Mouse (Mus musculus): ENCODE results near the gene Mfsd2a. TPM values are rescaled to one million over a fixed set of nuclear protein-coding genes. Genes with fewer than 3 reads are reported as not detected.

Mfsd2a gene
- polyA plus RNA-seq, 1 experiment from 2014 or later: 6.6 TPM

GRCm38 (mm10) chr4:122976885-122977284 lies 15.9 kb upstream of the Mfsd2a start:
- no peaks in the 10 kb centered on the region for H3K27me3 ChIP-seq
- H3K9ac ChIP-seq: no peak overlapping the region
- ATAC-seq (ENCODE audit: insufficient number of reproducible peaks, insufficient read depth, low FRiP score, low TSS enrichment): no peak
- no peaks in the 10 kb centered on the region for H3K4me1 ChIP-seq
- no peaks in the 10 kb centered on the region for H3K36me3 ChIP-seq
- no peaks in the 10 kb centered on the region for H3K9me3 ChIP-seq
- WGBS: 75% methylated on average over 4 of the region's 4 CpGs
- no peak overlapping the region for H3K4me3 ChIP-seq
- no peak overlapping the region for H3K4me2 ChIP-seq (replicated peaks)
- no peak overlapping the region for H3K27ac ChIP-seq

GRCm38 (mm10) chr4:122974976-122975520 lies 14.1 kb upstream of the Mfsd2a start:
- WGBS: 84% methylated on average over 5 of the region's 5 CpGs

GRCm38 (mm10) chr4:122972056-122972455 lies 11.1 kb upstream of the Mfsd2a start:
- H3K4me3 ChIP-seq: no peak overlapping the region
- no peak for ATAC-seq (ENCODE audit: insufficient number of reproducible peaks, insufficient read depth, low FRiP score, low TSS enrichment)
- H3K27ac ChIP-seq: no peak overlapping the region
- H3K9me3 ChIP-seq: no peaks in the 10 kb centered on the region
- no peaks in the 10 kb centered on the region for H3K4me1 ChIP-seq
- H3K36me3 ChIP-seq: no peaks in the 10 kb centered on the region
- no peak overlapping the region for H3K4me2 ChIP-seq (replicated peaks)
- no peak overlapping the region for H3K9ac ChIP-seq
- no peaks in the 10 kb centered on the region for H3K27me3 ChIP-seq
- 77% methylated on average over 8 of the region's 8 CpGs for WGBS

More at GRCm38 (mm10) chr4:122974976-122975520, 14.1 kb upstream of the Mfsd2a start:
- Histone ChIP-seq H3K4me3 (no peak overlapping the region), H3K4me1 (no peaks in the 10 kb centered on the region), H3K9me3 (no peaks in the 10 kb centered on the region), H3K9ac (no peak overlapping the region), H3K4me2 (replicated peaks) (no peak overlapping the region), H3K27ac (no peak overlapping the region), H3K36me3 (no peaks in the 10 kb centered on the region), H3K27me3 (no peaks in the 10 kb centered on the region)
- no peak for ATAC-seq (ENCODE audit: insufficient number of reproducible peaks, insufficient read depth, low FRiP score, low TSS enrichment)

- no peaks in the 10 kb centered on the region for H3K27me3 ChIP-seq
- no peak for ATAC-seq (ENCODE audit: insufficient number of reproducible peaks, insufficient read depth, low FRiP score, low TSS enrichment)
- 78% methylated on average over 4 of the region's 4 CpGs for WGBS
- H3K27ac ChIP-seq: no peak overlapping the region
- no peak overlapping the region for H3K9ac ChIP-seq
- no peak overlapping the region for H3K4me2 ChIP-seq (replicated peaks)
- H3K4me1 ChIP-seq: no peaks in the 10 kb centered on the region
- H3K4me3 ChIP-seq: no peak overlapping the region
- no peaks in the 10 kb centered on the region for H3K9me3 ChIP-seq
- H3K36me3 ChIP-seq: no peaks in the 10 kb centered on the region
These were observed 10.7 kb upstream of the Mfsd2a start for GRCm38 (mm10) chr4:122971646-122972045.

GRCm38 (mm10) chr4:122971191-122971590 lies 10.2 kb upstream of the Mfsd2a start:
- Histone ChIP-seq H3K27ac (no peak overlapping the region), H3K27me3 (no peaks in the 10 kb centered on the region), H3K4me3 (no peak overlapping the region), H3K9me3 (no peaks in the 10 kb centered on the region), H3K4me1 (no peaks in the 10 kb centered on the region), H3K36me3 (no peaks in the 10 kb centered on the region), H3K4me2 (replicated peaks) (no peak overlapping the region), H3K9ac (no peak overlapping the region)
- WGBS: 86% methylated on average over 4 of the region's 4 CpGs
- ATAC-seq (ENCODE audit: insufficient number of reproducible peaks, insufficient read depth, low FRiP score, low TSS enrichment): no peak

GRCm38 (mm10) chr4:122968106-122968505 lies 7.1 kb upstream of the Mfsd2a start:
- H3K36me3 ChIP-seq: no peaks in the 10 kb centered on the region
- no peaks in the 10 kb centered on the region for H3K4me1 ChIP-seq
- ATAC-seq (ENCODE audit: insufficient number of reproducible peaks, insufficient read depth, low FRiP score, low TSS enrichment): no peak
- no peak overlapping the region for H3K4me3 ChIP-seq
- no peak overlapping the region for H3K4me2 ChIP-seq (replicated peaks)
- no peak overlapping the region for H3K27ac ChIP-seq
- 76% methylated on average over 4 of the region's 4 CpGs for WGBS
- H3K9ac ChIP-seq: no peak overlapping the region
- H3K27me3 ChIP-seq: no peaks in the 10 kb centered on the region
- no peaks in the 10 kb centered on the region for H3K9me3 ChIP-seq

GRCm38 (mm10) chr4:122962751-122963150 lies 1.8 kb upstream of the Mfsd2a start:
- 32% methylated on average over 8 of the region's 8 CpGs for WGBS
- Histone ChIP-seq H3K4me2 (replicated peaks) (no peak overlapping the region), H3K27me3 (peaks cover 4% of the 10 kb centered on the region; the same call in 1 of the 2 replicates), H3K4me1 (peaks cover 23% of the 10 kb centered on the region), H3K36me3 (no peaks in the 10 kb centered on the region; the same call in 1 of the 2 replicates), H3K4me3 (no peak overlapping the region), H3K9me3 (no peaks in the 10 kb centered on the region), H3K27ac (no peak overlapping the region), H3K9ac (no peak overlapping the region)
- no peak for ATAC-seq (ENCODE audit: insufficient number of reproducible peaks, insufficient read depth, low FRiP score, low TSS enrichment)

- WGBS: 24% methylated on average over 6 of the region's 6 CpGs
- Histone ChIP-seq H3K36me3 (peaks cover 5% of the 10 kb centered on the region), H3K9ac (no peak overlapping the region), H3K4me3 (peak overlapping the region; percentile 66; the same call in 1 of the 2 replicates), H3K4me1 (peaks cover 23% of the 10 kb centered on the region), H3K27me3 (peaks cover 4% of the 10 kb centered on the region; the same call in 1 of the 2 replicates), H3K9me3 (no peaks in the 10 kb centered on the region), H3K4me2 (replicated peaks) (peak overlapping the region; percentile 98), H3K27ac (no peak overlapping the region)
- no peak for ATAC-seq (ENCODE audit: insufficient number of reproducible peaks, insufficient read depth, low FRiP score, low TSS enrichment)
These were observed 601 bp upstream of the Mfsd2a start for GRCm38 (mm10) chr4:122961589-122961988.

- peaks cover 28% of the 10 kb centered on the region for H3K4me1 ChIP-seq
- peak overlapping the region; percentile 51 for H3K27ac ChIP-seq
- WGBS: under 1% methylated on average over 43 of the region's 43 CpGs
- ATAC-seq (ENCODE audit: insufficient number of reproducible peaks, insufficient read depth, low FRiP score, low TSS enrichment): 0 out of 2 replicates have a peak, but pooled peaks have one; percentile 57
- peak overlapping the region; percentile 98 for H3K4me2 ChIP-seq (replicated peaks)
- peak overlapping the region; percentile 66 for H3K4me3 ChIP-seq
- peaks cover 4% of the 10 kb centered on the region; the same call in 1 of the 2 replicates for H3K27me3 ChIP-seq
- peak overlapping the region; percentile 68 for H3K9ac ChIP-seq
- peaks cover 5% of the 10 kb centered on the region for H3K36me3 ChIP-seq
- H3K9me3 ChIP-seq: no peaks in the 10 kb centered on the region
These were observed 478 bp downstream of the Mfsd2a start for GRCm38 (mm10) chr4:122960321-122961099.

GRCm38 (mm10) chr4:122959816-122960215 lies 1.2 kb downstream of the Mfsd2a start:
- H3K27ac ChIP-seq: no peak overlapping the region
- H3K9ac ChIP-seq: peak overlapping the region; percentile 48
- 7% methylated on average over 8 of the region's 8 CpGs for whole genome bisulfite sequencing
- peaks cover 5% of the 10 kb centered on the region for H3K36me3 ChIP-seq
- H3K9me3 ChIP-seq: no peaks in the 10 kb centered on the region
- H3K4me3 ChIP-seq: peak overlapping the region; percentile 66
- H3K27me3 ChIP-seq: peaks cover 4% of the 10 kb centered on the region; the same call in 1 of the 2 replicates
- peak overlapping the region; percentile 98 for H3K4me2 ChIP-seq (replicated peaks)
- H3K4me1 ChIP-seq: peaks cover 35% of the 10 kb centered on the region
- no peak for ATAC-seq (ENCODE audit: insufficient number of reproducible peaks, insufficient read depth, low FRiP score, low TSS enrichment)

- no peaks in the 10 kb centered on the region for H3K9me3 ChIP-seq
- peaks cover 36% of the 10 kb centered on the region for H3K4me1 ChIP-seq
- WGBS: 87% methylated on average over 6 of the region's 6 CpGs
- no peak overlapping the region for H3K27ac ChIP-seq
- peaks cover 5% of the 10 kb centered on the region for H3K36me3 ChIP-seq
- H3K27me3 ChIP-seq: peaks cover 4% of the 10 kb centered on the region; the same call in 1 of the 2 replicates
- no peak overlapping the region for H3K4me3 ChIP-seq
- no peak overlapping the region for H3K4me2 ChIP-seq (replicated peaks)
- no peak for ATAC-seq (ENCODE audit: insufficient number of reproducible peaks, insufficient read depth, low FRiP score, low TSS enrichment)
- no peak overlapping the region for H3K9ac ChIP-seq
These were observed 2.4 kb downstream of the Mfsd2a start for GRCm38 (mm10) chr4:122958491-122959031.

GRCm38 (mm10) chr4:122956301-122956700 lies 4.7 kb downstream of the Mfsd2a start:
- H3K4me2 ChIP-seq (replicated peaks): no peak overlapping the region
- no peak overlapping the region for H3K27ac ChIP-seq
- no peak for ATAC-seq (ENCODE audit: insufficient number of reproducible peaks, insufficient read depth, low FRiP score, low TSS enrichment)
- no peak overlapping the region for H3K4me3 ChIP-seq
- no peaks in the 10 kb centered on the region for H3K27me3 ChIP-seq
- H3K9ac ChIP-seq: no peak overlapping the region
- H3K9me3 ChIP-seq: no peaks in the 10 kb centered on the region
- 66% methylated on average over 6 of the region's 6 CpGs for WGBS
- H3K4me1 ChIP-seq: peaks cover 26% of the 10 kb centered on the region
- peaks cover 5% of the 10 kb centered on the region for H3K36me3 ChIP-seq
